Mouse (Mus musculus) midbrain, postnatal 0 days (tissue): ENCODE results near the gene Grb14. TPM values are rescaled to one million over a fixed set of nuclear protein-coding genes. Genes with fewer than 3 reads are reported as not detected.

Source experiments
- ATAC-seq: fragments of 200-750 bp; cut with Nextera tagmentation; 2 replicates; pipeline ENCODE4 v1.8.0; 2017; ENCODE audit warnings: moderate number of reproducible peaks, mild to moderate bottlenecking, moderate TSS enrichment, moderate library complexity; ENCODE audit not compliant: low FRiP score
- DNase-seq: peaks from one replicate; pipeline ENCODE4 v3.0.0-alpha.2; 2015; ENCODE audit warnings: low spot score
- H3K27ac ChIP-seq: fragments of 300-500 bp; sonication (generic); 2 replicates; pipeline ENCODE4 v1.5.1; 2014; ENCODE audit warnings: low read depth, mild to moderate bottlenecking, low read length, mixed read lengths
- H3K27me3 ChIP-seq: fragments of 300-500 bp; sonication (generic); 2 replicates; pipeline ENCODE4 v1.6.1; 2014; ENCODE audit warnings: low read length, control low read depth, mixed read lengths; ENCODE audit not compliant: insufficient read depth
- H3K36me3 ChIP-seq: fragments of 300-500 bp; sonication (generic); 2 replicates; pipeline ENCODE4 v1.6.1; 2014; ENCODE audit warnings: low read length, control low read depth, mixed read lengths; ENCODE audit not compliant: insufficient read depth
- H3K4me1 ChIP-seq: fragments of 300-500 bp; sonication (generic); 2 replicates; pipeline ENCODE4 v1.6.1; 2014; ENCODE audit warnings: mild to moderate bottlenecking, control low read depth, antibody characterized with exemption, low read length, mixed read lengths; ENCODE audit not compliant: insufficient read depth
- H3K4me2 ChIP-seq: fragments of 300-500 bp; sonication (generic); 2 replicates; pipeline ENCODE4 v1.6.1; 2014; ENCODE audit warnings: low read depth, mild to moderate bottlenecking, low read length, mixed read lengths; ENCODE audit not compliant: poor library complexity, severe bottlenecking
- H3K4me3 ChIP-seq: fragments of 300-500 bp; sonication (generic); 2 replicates; pipeline ENCODE4 v1.5.1; 2014; ENCODE audit warnings: low read depth, mild to moderate bottlenecking, low read length, moderate library complexity
- H3K9ac ChIP-seq: fragments of 300-500 bp; sonication (generic); replicated peaks from 2 replicates; pipeline ENCODE4 v1.6.1; 2014; ENCODE audit warnings: mild to moderate bottlenecking, low read length, moderate library complexity, mixed read lengths; ENCODE audit not compliant: poor library complexity, severe bottlenecking
- H3K9me3 ChIP-seq: fragments of 300-500 bp; sonication (generic); 2 replicates; pipeline ENCODE4 v1.6.1; 2016; ENCODE audit warnings: low read length, control low read depth
- CTCF ChIP-seq: IDR thresholded peaks from 2 replicates; pipeline ENCODE4 v1.5.1; 2016; ENCODE audit warnings: antibody characterized with exemption, mild to moderate bottlenecking
- WGBS: fragments of 180-500 bp; shearing (Covaris S2); extraction: QIAGEN DNeasy Blood & Tissue Kit; methylation state at CpG from one replicate; pipeline ENCODE4 v1.1.7; 2014; 5-methylcytosine and 5-hydroxymethylcytosine counted together
- polyA plus RNA-seq: library from polyadenylated mRNA; unstranded; fragments of >200 nt; fragmentation: Nextera tagmentation; extraction: Ambion mirVana; gene quantifications from 2 replicates; pipeline ENCODE4 v1.2.1, GENCODE M21; 2015
- total RNA-seq: library from RNA; depleted of rRNA; stranded (reverse); fragments of >200 nt; gene quantifications from 2 replicates; pipeline ENCODE4 v1.2.3, GENCODE M21; 2014

The Grb14 gene
- total and polyA plus RNA-seq, 2 experiments from 2014 or later: 24.7 to 35.5 TPM

DNA sequence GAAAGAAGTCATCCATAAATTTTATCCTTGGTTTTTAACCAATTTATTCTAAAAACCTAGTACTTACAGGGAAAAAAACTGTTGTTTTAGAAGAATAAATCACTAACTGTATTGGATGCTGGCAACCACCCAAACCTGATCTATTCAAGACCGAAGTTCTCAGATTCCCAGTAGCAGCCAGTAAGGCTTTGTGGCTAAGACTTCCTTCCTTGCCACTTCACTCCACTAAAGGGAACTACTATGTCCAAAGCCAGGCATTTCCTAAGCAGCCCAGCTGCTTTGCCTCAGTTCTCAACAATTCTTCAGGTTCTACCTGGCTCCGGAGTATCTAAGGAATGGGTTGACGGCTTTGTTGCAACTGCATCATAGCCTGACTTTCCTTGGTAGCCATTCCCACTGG lies 14.7 kb downstream of the Grb14 start:
- H3K9me3 ChIP-seq: no peaks in the 10 kb centered on the region
- no peaks in the 10 kb centered on the region for H3K4me1 ChIP-seq
- ATAC-seq (no peak), DNase-seq (no peak)
- 89% methylated on average over 3 of the region's 3 CpGs for WGBS
- TF ChIP-seq CTCF: no peak
- no peak overlapping the region for H3K27ac ChIP-seq
- no peaks in the 10 kb centered on the region for H3K36me3 ChIP-seq
- H3K9ac ChIP-seq: no peak overlapping the region
- no peak overlapping the region for H3K4me2 ChIP-seq
- H3K27me3 ChIP-seq: no peaks in the 10 kb centered on the region
- H3K4me3 ChIP-seq: no peak overlapping the region

- WGBS: 70% methylated on average over 2 of the region's 2 CpGs
- Histone ChIP-seq H3K9ac (no peak overlapping the region), H3K36me3 (no peaks in the 10 kb centered on the region), H3K9me3 (no peaks in the 10 kb centered on the region), H3K27me3 (no peaks in the 10 kb centered on the region), H3K4me1 (no peaks in the 10 kb centered on the region), H3K27ac (no peak overlapping the region), H3K4me3 (no peak overlapping the region), H3K4me2 (no peak overlapping the region)
- TF ChIP-seq CTCF: no peak
- DNase-seq: no peak
- no peak for ATAC-seq
Observed at GRCm38 (mm10) chr2:65007396-65007795, 17.4 kb downstream of the Grb14 start.

GRCm38 (mm10) chr2:65005044-65005443 lies 19.7 kb downstream of the Grb14 start:
- H3K27ac ChIP-seq: no peak overlapping the region
- H3K9ac ChIP-seq: no peak overlapping the region
- no peaks in the 10 kb centered on the region for H3K9me3 ChIP-seq
- DNase-seq (no peak), ATAC-seq (no peak)
- no peaks in the 10 kb centered on the region for H3K27me3 ChIP-seq
- no peak for TF ChIP-seq CTCF
- no peaks in the 10 kb centered on the region for H3K4me1 ChIP-seq
- H3K4me2 ChIP-seq: no peak overlapping the region
- no peak overlapping the region for H3K4me3 ChIP-seq
- no peaks in the 10 kb centered on the region for H3K36me3 ChIP-seq

GRCm38 (mm10) chr2:65003433-65003832 lies 21.4 kb downstream of the Grb14 start:
- Histone ChIP-seq H3K27ac (no peak overlapping the region), H3K4me3 (no peak overlapping the region), H3K9me3 (no peaks in the 10 kb centered on the region), H3K4me1 (no peaks in the 10 kb centered on the region), H3K9ac (no peak overlapping the region), H3K36me3 (no peaks in the 10 kb centered on the region), H3K27me3 (no peaks in the 10 kb centered on the region), H3K4me2 (no peak overlapping the region)
- 54% methylated on average over 2 of the region's 2 CpGs for WGBS
- no peak for DNase-seq
- no peak for ATAC-seq
- TF ChIP-seq CTCF: peak; percentile 31; the same call in 1 of the 2 replicates

DNA sequence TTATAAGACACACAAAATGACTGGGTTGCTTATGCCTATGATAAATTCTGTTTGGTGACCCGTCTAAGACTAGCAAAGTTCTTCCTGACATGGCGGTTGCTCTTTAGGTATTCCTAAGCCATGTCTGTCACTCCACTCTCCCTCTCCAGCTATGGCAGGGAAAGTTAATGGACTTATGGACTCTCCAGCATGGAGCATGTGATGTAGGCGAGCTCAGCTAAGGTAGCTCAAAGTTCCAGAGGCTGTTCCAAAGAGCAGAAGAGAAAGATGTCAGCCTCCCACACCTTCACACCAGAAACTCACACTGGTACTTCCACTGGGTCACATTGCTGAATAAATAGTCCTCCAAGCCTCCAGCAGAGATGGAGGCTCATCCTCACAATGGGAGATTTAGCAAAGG lies 22.2 kb downstream of the Grb14 start:
- WGBS: 95% methylated on average over 3 of the region's 3 CpGs
- Histone ChIP-seq H3K9ac (no peak overlapping the region), H3K4me3 (no peak overlapping the region), H3K36me3 (no peaks in the 10 kb centered on the region), H3K27ac (no peak overlapping the region), H3K27me3 (no peaks in the 10 kb centered on the region), H3K4me1 (no peaks in the 10 kb centered on the region), H3K4me2 (no peak overlapping the region), H3K9me3 (no peaks in the 10 kb centered on the region)
- DNase-seq: no peak
- TF ChIP-seq CTCF: no peak
- ATAC-seq: no peak

- TF ChIP-seq CTCF: no peak
- ATAC-seq (no peak), DNase-seq (no peak)
- 87% methylated on average over 2 of the region's 2 CpGs for WGBS
- Histone ChIP-seq H3K4me1 (no peaks in the 10 kb centered on the region), H3K36me3 (no peaks in the 10 kb centered on the region), H3K9ac (no peak overlapping the region), H3K9me3 (no peaks in the 10 kb centered on the region), H3K4me3 (no peak overlapping the region), H3K27ac (no peak overlapping the region), H3K27me3 (no peaks in the 10 kb centered on the region), H3K4me2 (no peak overlapping the region)
Observed at GRCm38 (mm10) chr2:64995048-64995447, 29.7 kb downstream of the Grb14 start.
